Mouse (Mus musculus) kidney, embryonic 16.5 days (tissue): ENCODE data around the gene Man2c1. TPM values are rescaled to one million over a fixed set of nuclear protein-coding genes. Genes with fewer than 3 reads are reported as not detected.
A peak's percentile ranks its signal among the peaks of the same experiment; 100 is the strongest.

Experiments used
- ATAC-seq: fragments of 200-750 bp; cut with Nextera tagmentation; 2 replicates; pipeline ENCODE4 v1.8.0; 2017; ENCODE audit warnings: moderate TSS enrichment; ENCODE audit not compliant: low FRiP score, low TSS enrichment
- H3K27ac ChIP-seq: fragments of 300-500 bp; sonication (generic); 2 replicates; pipeline ENCODE4 v1.5.1; 2014; ENCODE audit warnings: low read length
- H3K27me3 ChIP-seq: fragments of 300-500 bp; sonication (generic); 2 replicates; pipeline ENCODE4 v1.6.1; 2014; ENCODE audit warnings: low read length, control low read depth, mixed read lengths; ENCODE audit not compliant: insufficient read depth
- H3K36me3 ChIP-seq: fragments of 300-500 bp; sonication (generic); 2 replicates; pipeline ENCODE4 v1.6.1; 2014; ENCODE audit warnings: low read length, control low read depth, mixed read lengths; ENCODE audit not compliant: insufficient read depth
- H3K4me1 ChIP-seq: fragments of 300-500 bp; sonication (generic); 2 replicates; pipeline ENCODE4 v1.6.1; 2014; ENCODE audit warnings: low read length, control low read depth, mixed read lengths; ENCODE audit not compliant: insufficient read depth
- H3K4me2 ChIP-seq: fragments of 300-500 bp; sonication (generic); replicated peaks from 2 replicates; pipeline ENCODE4 v1.6.1; 2014; ENCODE audit warnings: low read depth, low read length
- H3K4me3 ChIP-seq: fragments of 300-500 bp; sonication (generic); 2 replicates; pipeline ENCODE4 v1.5.1; 2014; ENCODE audit warnings: mild to moderate bottlenecking, low read length
- H3K9ac ChIP-seq: fragments of 300-500 bp; sonication (generic); replicated peaks from 2 replicates; pipeline ENCODE4 v1.6.1; 2014; ENCODE audit warnings: low read length
- H3K9me3 ChIP-seq: fragments of 300-500 bp; sonication (generic); 2 replicates; pipeline ENCODE4 v1.6.1; 2016; ENCODE audit warnings: low read length, control low read depth
- WGBS: fragments of 180-500 bp; shearing (Covaris S2); extraction: QIAGEN DNeasy Blood & Tissue Kit; methylation state at CpG from one replicate; pipeline ENCODE4 v1.1.7; 2014; 5-methylcytosine and 5-hydroxymethylcytosine counted together
- polyA plus RNA-seq: library from polyadenylated mRNA; unstranded; fragments of >200 nt; fragmentation: Nextera tagmentation; extraction: Ambion mirVana; gene quantifications from 2 replicates; pipeline ENCODE4 v1.2.1, GENCODE M21; 2015

Man2c1 gene
- polyA plus RNA-seq, 1 experiment from 2014 or later: 79.0 TPM

GRCm38 (mm10) chr9:57152331-57152730 is 21.8 kb downstream of the Man2c1 start:
- H3K27ac ChIP-seq: no peak overlapping the region
- no peak overlapping the region for H3K4me3 ChIP-seq
- H3K9ac ChIP-seq: no peak overlapping the region
- H3K36me3 ChIP-seq: peaks cover 12% of the 10 kb centered on the region
- no peak for ATAC-seq
- no peak overlapping the region for H3K4me2 ChIP-seq
- no peaks in the 10 kb centered on the region for H3K9me3 ChIP-seq
- 45% methylated on average over 6 of the region's 6 CpGs for WGBS
- H3K4me1 ChIP-seq: peaks cover 16% of the 10 kb centered on the region
- no peaks in the 10 kb centered on the region for H3K27me3 ChIP-seq

- H3K4me2 ChIP-seq: no peak overlapping the region
- peaks cover 8% of the 10 kb centered on the region for H3K4me1 ChIP-seq
- no peaks in the 10 kb centered on the region for H3K27me3 ChIP-seq
- H3K27ac ChIP-seq: no peak overlapping the region
- no peaks in the 10 kb centered on the region for H3K9me3 ChIP-seq
- H3K9ac ChIP-seq: no peak overlapping the region
- H3K36me3 ChIP-seq: peaks cover 12% of the 10 kb centered on the region
- H3K4me3 ChIP-seq: no peak overlapping the region
- no peak for ATAC-seq
- 94% methylated on average over 7 of the region's 7 CpGs for WGBS
These were observed 25.9 kb downstream of the Man2c1 start for GRCm38 (mm10) chr9:57156383-57156782.

- H3K9me3 ChIP-seq: no peaks in the 10 kb centered on the region
- 87% methylated on average over 8 of the region's 8 CpGs for WGBS
- peaks cover 12% of the 10 kb centered on the region for H3K36me3 ChIP-seq
- H3K4me1 ChIP-seq: peaks cover 8% of the 10 kb centered on the region
- H3K4me3 ChIP-seq: no peak overlapping the region
- H3K9ac ChIP-seq: no peak overlapping the region
- 0 out of 2 replicates have a peak, but pooled peaks have one; percentile 20 for ATAC-seq
- H3K27me3 ChIP-seq: no peaks in the 10 kb centered on the region
- H3K27ac ChIP-seq: no peak overlapping the region
- H3K4me2 ChIP-seq: peak overlapping the region; percentile 99; the same call in 1 of the 2 replicates
These were observed 26.3 kb downstream of the Man2c1 start for GRCm38 (mm10) chr9:57156823-57157222.

GRCm38 (mm10) chr9:57157499-57157898 is 27.0 kb downstream of the Man2c1 start:
- Histone ChIP-seq H3K4me3 (peak overlapping the region; percentile 91), H3K36me3 (peaks cover 12% of the 10 kb centered on the region), H3K9ac (peak overlapping the region; percentile 87), H3K4me1 (peaks cover 8% of the 10 kb centered on the region), H3K27me3 (no peaks in the 10 kb centered on the region), H3K4me2 (peak overlapping the region; percentile 99), H3K27ac (no peak overlapping the region), H3K9me3 (no peaks in the 10 kb centered on the region)
- no peak for ATAC-seq
- 26% methylated on average over 13 of the region's 13 CpGs for WGBS

- H3K4me3 ChIP-seq: peak within 1 kb of the TSS; percentile 91
- H3K4me1 ChIP-seq: peaks cover 8% of the 10 kb centered on the region
- peak; percentile 80 for ATAC-seq
- peak within 1 kb of the TSS; percentile 99 for H3K4me2 ChIP-seq
- 0 out of 2 replicates have a peak within 1 kb of the TSS, but pooled peaks have one; percentile 37 for H3K27ac ChIP-seq
- no peaks in the 10 kb centered on the region for H3K9me3 ChIP-seq
- peak within 1 kb of the TSS; percentile 87 for H3K9ac ChIP-seq
- H3K36me3 ChIP-seq: peaks cover 12% of the 10 kb centered on the region
- under 1% methylated on average over 24 of the region's 24 CpGs for WGBS
- no peaks in the 10 kb centered on the region for H3K27me3 ChIP-seq
These were observed 27.6 kb downstream of the Man2c1 start, which contains the start of gene Commd4 for GRCm38 (mm10) chr9:57158013-57158470. Commd4 (minus strand) TSS chr9:57158331.

GRCm38 (mm10) chr9:57158506-57158905 is 28.0 kb downstream of the Man2c1 start:
- peaks cover 12% of the 10 kb centered on the region for H3K36me3 ChIP-seq
- peaks cover 8% of the 10 kb centered on the region for H3K4me1 ChIP-seq
- ATAC-seq: no peak
- H3K9me3 ChIP-seq: no peaks in the 10 kb centered on the region
- peak overlapping the region; percentile 99 for H3K4me2 ChIP-seq
- 39% methylated on average over 11 of the region's 11 CpGs for WGBS
- no peaks in the 10 kb centered on the region for H3K27me3 ChIP-seq
- 0 out of 2 replicates have a peak overlapping the region, but pooled peaks have one; percentile 37 for H3K27ac ChIP-seq
- peak overlapping the region; percentile 87 for H3K9ac ChIP-seq
- H3K4me3 ChIP-seq: peak overlapping the region; percentile 91

- Histone ChIP-seq H3K9ac (no peak overlapping the region), H3K36me3 (no peaks in the 10 kb centered on the region), H3K27ac (no peak overlapping the region), H3K4me2 (no peak overlapping the region), H3K4me3 (no peak overlapping the region), H3K9me3 (no peaks in the 10 kb centered on the region), H3K27me3 (no peaks in the 10 kb centered on the region), H3K4me1 (peaks cover 2% of the 10 kb centered on the region)
- ATAC-seq: no peak
- 6% methylated on average over 3 of the region's 3 CpGs for WGBS
These were observed 32.0 kb downstream of the Man2c1 start for GRCm38 (mm10) chr9:57162496-57162895.

- H3K4me3 ChIP-seq: no peak overlapping the region
- H3K27me3 ChIP-seq: no peaks in the 10 kb centered on the region
- H3K4me2 ChIP-seq: no peak overlapping the region
- WGBS: 48% methylated on average over 2 of the region's 2 CpGs
- no peak overlapping the region for H3K9ac ChIP-seq
- H3K36me3 ChIP-seq: no peaks in the 10 kb centered on the region
- H3K4me1 ChIP-seq: no peaks in the 10 kb centered on the region
- no peak overlapping the region for H3K27ac ChIP-seq
- H3K9me3 ChIP-seq: no peaks in the 10 kb centered on the region
- ATAC-seq: no peak
These were observed 32.6 kb downstream of the Man2c1 start for GRCm38 (mm10) chr9:57163137-57163536.

GRCm38 (mm10) chr9:57166173-57166572 is 35.7 kb downstream of the Man2c1 start:
- Histone ChIP-seq H3K36me3 (no peaks in the 10 kb centered on the region), H3K4me2 (no peak overlapping the region), H3K4me3 (no peak overlapping the region), H3K9me3 (no peaks in the 10 kb centered on the region), H3K27me3 (no peaks in the 10 kb centered on the region), H3K27ac (peak overlapping the region; percentile 73; the same call in 1 of the 2 replicates), H3K4me1 (no peaks in the 10 kb centered on the region), H3K9ac (no peak overlapping the region)
- 83% methylated on average over 2 of the region's 2 CpGs for whole genome bisulfite sequencing
- ATAC-seq: no peak

GRCm38 (mm10) chr9:57168411-57168810 is 37.9 kb downstream of the Man2c1 start:
- H3K36me3 ChIP-seq: no peaks in the 10 kb centered on the region

More at GRCm38 (mm10) chr9:57168411-57168810, 37.9 kb downstream of the Man2c1 start:
- Histone ChIP-seq H3K27ac (no peak overlapping the region), H3K9me3 (no peaks in the 10 kb centered on the region), H3K27me3 (no peaks in the 10 kb centered on the region), H3K4me2 (no peak overlapping the region), H3K4me1 (no peaks in the 10 kb centered on the region), H3K9ac (no peak overlapping the region), H3K4me3 (no peak overlapping the region)
- WGBS: 51% methylated on average over 5 of the region's 5 CpGs
- no peak for ATAC-seq
